Mouse (Mus musculus) brain, embryonic 14.5 days (tissue): ENCODE data around the gene Morc2a.
"Not testable (repeated sequence)": the region's sequence is repeated elsewhere in the genome, so short reads cannot be mapped to it uniquely, and the experiment has no call there.

Experiments
- CTCF ChIP-seq: fragments of 200-500 bp; IDR thresholded peaks from 2 replicates; pipeline ENCODE4 v1.5.1; 2012; ENCODE audit warnings: inconsistent platforms, mild to moderate bottlenecking, moderate library complexity, borderline replicate concordance; ENCODE audit not compliant: insufficient read depth, insufficient read length; ENCODE audit errors: extremely low read depth
- POLR2A ChIP-seq: fragments of 200-500 bp; IDR thresholded peaks from 2 replicates; pipeline ENCODE4 v1.6.1; 2012; ENCODE audit warnings: mild to moderate bottlenecking, inconsistent platforms, borderline replicate concordance; ENCODE audit not compliant: poor library complexity, insufficient read depth, insufficient read length, severe bottlenecking; ENCODE audit errors: extremely low read depth

- not testable (repeated sequence) for TF ChIP-seq CTCF, POLR2A
Observed at GRCm38 (mm10) chr11:3601966-3602365, 47.0 kb upstream of the Morc2a start.
